Mouse (Mus musculus) olfactory bulb, adult 2 months (tissue): Measurements from ENCODE around the gene Snx14.
"Not testable (repeated sequence)": the region's sequence is repeated elsewhere in the genome, so short reads cannot be mapped to it uniquely, and the experiment has no call there.

Experiments
- CTCF ChIP-seq: fragments of 200-500 bp; IDR thresholded peaks from 2 replicates; pipeline ENCODE4 v1.5.1; 2012; ENCODE audit warnings: low read depth, mild to moderate bottlenecking, low read length, moderate library complexity; ENCODE audit not compliant: insufficient read depth
- POLR2A ChIP-seq: fragments of 200-500 bp; IDR thresholded peaks from 2 replicates; pipeline ENCODE4 v1.6.1; 2012; ENCODE audit warnings: mild to moderate bottlenecking, low read depth, low read length, moderate library complexity; ENCODE audit not compliant: insufficient read depth

DNA sequence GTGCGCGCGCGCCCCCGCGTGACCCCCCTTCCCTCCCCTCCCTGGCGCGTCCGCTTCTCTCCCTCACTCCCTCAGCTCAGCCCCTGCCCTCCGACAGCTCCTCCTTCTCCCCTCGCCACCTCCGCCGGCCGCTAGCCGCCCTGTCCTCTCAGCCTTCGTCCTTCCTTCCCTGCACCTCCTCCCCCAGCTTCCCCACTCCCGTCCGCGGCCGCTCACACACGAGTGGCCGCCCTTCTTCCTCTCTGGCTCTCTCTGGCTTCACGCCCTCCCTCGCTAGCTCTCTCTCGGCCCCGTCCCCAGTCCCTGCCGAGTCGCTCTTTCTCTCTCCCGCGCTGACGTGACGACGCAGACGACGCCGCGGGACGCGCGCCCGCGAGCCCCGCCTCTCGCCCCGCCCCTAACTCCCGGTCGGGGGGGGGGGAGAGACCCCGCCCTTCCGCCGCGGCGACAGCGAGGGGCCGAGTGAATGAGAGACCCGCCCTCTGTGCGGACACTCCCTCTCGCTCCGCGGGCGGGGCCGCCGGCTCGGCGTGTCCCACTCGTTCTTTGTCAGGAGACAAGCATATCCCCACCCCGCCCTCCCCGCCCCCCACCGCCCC, 43.6 kb upstream of the Snx14 start, which contains the start of gene Syncrip:
- not testable (repeated sequence) for TF ChIP-seq CTCF
- TF ChIP-seq POLR2A = peak; percentile 77; the same call in 1 of the 2 replicates
